Mouse (Mus musculus) bone marrow, adult 2 months (tissue): ENCODE data around the gene Suds3. TPM values are rescaled to one million over a fixed set of nuclear protein-coding genes. Genes with fewer than 3 reads are reported as not detected.

Source experiments
- H3K27ac ChIP-seq: fragments of 200-500 bp; 2 replicates; pipeline ENCODE4 v1.5.1; 2012; ENCODE audit warnings: low read depth, mild to moderate bottlenecking, control low read depth, inconsistent platforms, low read length; ENCODE audit not compliant: control insufficient read depth, poor library complexity, insufficient read depth
- H3K4me1 ChIP-seq: fragments of 200-500 bp; 2 replicates; pipeline ENCODE4 v1.6.1; 2011; ENCODE audit warnings: low read length; ENCODE audit not compliant: control insufficient read depth, insufficient read depth
- H3K4me3 ChIP-seq: fragments of 200-500 bp; replicated peaks from 2 replicates; pipeline ENCODE3; 2011; ENCODE audit warnings: mild to moderate bottlenecking, low read depth, low read length, control low read depth; ENCODE audit not compliant: control insufficient read depth
- CTCF ChIP-seq: fragments of 200-500 bp; IDR thresholded peaks from 2 replicates; pipeline ENCODE4 v1.5.1; 2011; ENCODE audit warnings: low read length, control low read depth; ENCODE audit not compliant: control insufficient read depth, insufficient read depth
- POLR2A ChIP-seq: fragments of 200-500 bp; IDR thresholded peaks from 2 replicates; pipeline ENCODE4 v1.6.1; 2011; ENCODE audit warnings: low read depth, mild to moderate bottlenecking, control low read depth, low read length, borderline replicate concordance; ENCODE audit not compliant: control insufficient read depth
- WGBS: fragments of 180-500 bp; shearing (Covaris S2); methylation state at CpG from one replicate; pipeline ENCODE4 v1.1.7; 2018; 5-methylcytosine and 5-hydroxymethylcytosine counted together
- polyA plus RNA-seq: library from polyadenylated mRNA; stranded (reverse); fragments of >200 nt; gene quantifications from 2 replicates; pipeline ENCODE4 v1.2.4, GENCODE M21; 2011; ENCODE audit warnings: low replicate concordance; ENCODE audit not compliant: missing spikeins, insufficient read depth, insufficient read length

Suds3 gene
- polyA plus RNA-seq, 1 experiment: 57.7 TPM

DNA sequence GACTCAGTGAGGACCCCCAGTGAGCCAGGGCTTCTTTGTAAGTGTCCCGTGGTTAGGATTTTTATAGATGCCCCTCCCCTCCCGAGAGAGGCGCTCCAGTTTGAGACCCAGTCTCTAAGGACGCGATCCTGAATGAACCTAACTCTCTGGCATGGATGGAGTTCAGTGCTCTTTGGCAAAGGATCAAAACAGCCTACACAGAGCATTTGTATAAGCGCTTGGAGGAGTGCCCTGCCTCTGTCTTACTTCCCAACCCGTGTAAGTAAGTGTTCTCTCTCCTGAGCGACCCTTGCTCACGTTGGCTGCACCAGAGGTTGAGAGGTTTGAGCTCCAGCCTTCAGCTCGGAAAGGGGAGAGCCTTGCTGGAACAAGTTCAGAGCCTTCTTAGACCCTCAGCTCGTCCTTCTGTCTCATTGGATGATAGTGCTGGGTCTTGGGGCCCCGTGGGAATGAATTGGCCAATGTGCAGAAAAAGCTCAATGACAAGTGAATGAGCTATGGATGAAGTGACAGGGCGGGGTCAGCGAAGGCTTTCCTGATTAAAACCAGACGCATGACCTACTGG is 37.7 kb upstream of the Suds3 start:
- Histone ChIP-seq H3K27ac (no peak overlapping the region), H3K4me1 (peaks cover 7% of the 10 kb centered on the region), H3K4me3 (no peak overlapping the region)
- 86% methylated on average over 15 of the region's 15 CpGs for WGBS
- TF ChIP-seq POLR2A (no peak), CTCF (no peak)

DNA sequence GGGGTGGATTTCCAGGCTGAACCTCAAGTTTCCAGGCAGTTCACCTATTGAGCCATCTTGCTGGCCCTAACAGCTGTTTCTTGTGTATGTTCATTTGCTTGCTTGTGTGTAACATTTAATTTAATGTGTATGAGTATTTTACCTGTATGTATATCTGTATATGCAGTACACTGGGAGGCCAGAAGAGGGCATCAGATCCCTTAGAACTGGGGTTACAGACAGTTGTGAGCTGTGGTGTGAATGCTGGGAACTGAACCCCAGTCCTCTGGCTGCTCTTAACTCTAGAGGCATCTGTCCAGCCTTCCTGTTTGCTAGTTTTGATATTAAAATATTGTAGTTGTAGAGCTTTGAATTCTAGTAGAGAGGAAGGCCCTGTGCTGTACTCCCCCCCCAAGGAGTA is 37.0 kb upstream of the Suds3 start:
- peaks cover 7% of the 10 kb centered on the region for H3K4me1 ChIP-seq
- no peak overlapping the region for H3K4me3 ChIP-seq
- H3K27ac ChIP-seq: no peak overlapping the region
- no peak for TF ChIP-seq CTCF
- TF ChIP-seq POLR2A: no peak

DNA sequence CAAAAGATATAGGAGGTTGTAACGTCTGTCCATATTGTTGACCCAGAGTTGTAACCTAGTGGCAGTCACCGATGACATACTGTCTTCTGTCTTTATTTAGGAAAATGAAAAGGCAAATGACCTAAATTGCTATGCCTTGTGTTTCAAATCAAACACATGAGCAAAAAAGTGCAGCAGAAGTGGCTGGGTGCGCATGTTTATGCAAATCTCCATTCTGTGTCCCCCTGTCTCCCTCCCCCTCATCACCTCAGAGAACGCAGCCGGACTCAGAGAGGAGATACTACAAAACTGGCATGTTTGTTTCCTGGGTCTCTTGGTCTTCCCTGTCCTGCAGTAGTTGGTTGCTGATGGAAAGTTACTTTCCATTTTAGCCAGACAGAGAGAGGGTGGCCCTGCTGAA is 34.2 kb upstream of the Suds3 start:
- Histone ChIP-seq H3K4me3 (no peak overlapping the region), H3K27ac (no peak overlapping the region), H3K4me1 (peaks cover 6% of the 10 kb centered on the region)
- 45% methylated on average over 5 of the region's 5 CpGs for WGBS
- TF ChIP-seq POLR2A (no peak), CTCF (no peak)

DNA sequence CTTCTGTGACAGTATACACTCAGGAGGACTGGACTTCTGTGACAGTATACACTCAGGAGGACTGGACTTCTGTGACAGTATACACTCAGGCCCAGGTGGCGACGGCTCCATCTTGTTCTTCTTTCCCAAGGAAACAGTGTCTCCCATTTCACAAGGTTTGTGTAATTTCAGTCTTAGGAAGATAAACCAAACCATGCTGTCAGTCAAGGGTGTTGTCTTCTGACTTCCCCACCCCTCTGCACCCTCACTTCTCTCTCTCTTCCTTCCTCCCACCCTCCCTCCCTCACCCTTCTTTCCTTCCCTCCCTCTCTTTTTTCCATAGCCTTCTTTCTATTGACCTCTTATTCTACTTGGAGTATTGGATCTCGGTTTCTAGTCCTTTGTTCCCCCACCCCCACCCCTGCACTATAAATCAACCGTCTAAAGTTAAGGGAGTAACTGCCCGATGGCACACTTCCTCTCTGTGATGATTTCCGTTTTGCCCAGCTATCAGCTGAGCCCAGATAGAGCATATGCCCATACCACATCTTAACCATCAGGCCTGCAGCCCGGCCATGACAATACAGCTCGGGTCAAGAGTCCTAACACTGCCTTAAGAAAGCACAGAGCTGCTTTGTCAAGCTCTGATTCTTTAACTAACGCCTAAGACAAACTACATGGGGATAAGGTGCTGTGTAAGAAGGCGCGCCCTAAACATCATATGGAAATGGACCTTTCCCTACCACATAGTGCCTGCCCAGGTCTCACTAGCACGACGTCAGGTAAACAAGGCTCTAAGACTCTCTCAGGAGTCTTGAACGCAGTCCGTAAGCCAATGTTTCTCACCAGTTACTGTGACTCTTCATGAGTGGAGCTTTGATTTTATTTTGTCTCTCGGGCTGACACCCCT is 33.4 kb upstream of the Suds3 start:
- Histone ChIP-seq H3K4me1 (peaks cover 6% of the 10 kb centered on the region), H3K4me3 (no peak overlapping the region), H3K27ac (peak overlapping the region; percentile 68; the same call in 1 of the 2 replicates)
- TF ChIP-seq POLR2A (no peak), CTCF (no peak)
- WGBS: 21% methylated on average over 16 of the region's 16 CpGs

DNA sequence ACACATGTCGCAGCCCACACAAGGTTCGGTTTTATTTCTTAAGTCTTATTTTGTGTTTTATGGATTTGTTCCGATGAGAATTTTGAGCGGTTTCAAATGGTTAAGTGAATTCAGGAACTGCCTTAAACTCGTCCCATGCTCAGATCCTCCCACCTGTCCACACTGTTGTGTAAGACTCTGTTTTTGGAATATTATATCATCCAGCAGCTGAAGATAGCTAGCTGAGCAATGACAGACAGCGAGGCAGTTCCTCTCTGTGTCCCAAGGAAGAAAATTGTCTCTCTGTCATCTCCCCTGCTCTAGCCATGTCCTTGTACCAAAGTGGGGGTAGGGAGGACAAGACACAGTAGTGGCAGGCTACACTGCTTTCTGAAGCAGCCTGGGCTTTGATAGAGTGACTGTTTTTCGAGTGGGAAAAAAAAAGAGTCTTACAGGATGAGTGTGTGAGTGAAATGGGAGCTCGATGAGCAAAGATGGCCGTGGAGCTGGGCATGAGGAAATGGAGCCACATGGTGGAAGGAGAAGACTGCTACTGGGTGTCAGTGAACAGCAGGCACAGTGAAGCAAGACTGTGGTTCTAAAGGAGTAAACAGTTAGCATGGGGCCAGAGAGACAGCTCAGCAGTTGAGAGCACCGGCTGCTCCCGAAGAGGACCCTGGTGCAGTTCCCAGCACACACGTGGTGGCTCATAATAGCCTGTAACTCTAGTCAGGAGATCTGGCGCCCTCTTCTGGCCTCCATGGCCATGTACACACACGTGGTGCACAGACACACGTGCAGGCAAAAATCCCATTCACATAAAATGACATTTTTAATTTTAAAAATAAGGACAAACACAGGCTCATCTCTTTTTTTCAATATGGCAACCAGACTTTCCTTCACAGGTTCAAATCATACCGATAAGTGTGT is 31.5 kb upstream of the Suds3 start:
- no peak for TF ChIP-seq CTCF
- no peak for TF ChIP-seq POLR2A
- Histone ChIP-seq H3K4me3 (no peak overlapping the region), H3K27ac (peak overlapping the region; percentile 51), H3K4me1 (peaks cover 7% of the 10 kb centered on the region)
- 66% methylated on average over 16 of the region's 16 CpGs for WGBS

DNA sequence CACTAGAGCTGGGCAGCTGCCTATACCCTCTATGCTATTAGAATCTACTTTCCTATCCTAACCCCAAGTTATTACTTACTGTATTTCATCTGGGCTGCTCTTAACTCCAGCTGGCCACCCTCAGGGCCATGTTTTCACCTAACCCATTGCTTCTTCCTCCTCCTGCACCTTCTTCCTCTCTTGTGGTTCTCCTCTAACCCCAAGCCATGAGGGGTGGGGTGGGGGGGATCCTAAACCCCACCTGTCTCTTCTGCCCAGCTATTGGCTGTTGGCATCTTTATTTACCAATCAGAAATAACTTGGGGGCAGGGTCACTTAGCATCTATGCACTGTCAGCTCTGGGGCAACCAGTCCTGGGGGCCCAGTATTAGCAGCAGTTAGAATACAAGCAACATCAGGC is 30.3 kb upstream of the Suds3 start:
- no peak overlapping the region for H3K4me3 ChIP-seq
- TF ChIP-seq POLR2A (no peak), CTCF (no peak)
- no peak overlapping the region for H3K27ac ChIP-seq
- peaks cover 10% of the 10 kb centered on the region for H3K4me1 ChIP-seq

DNA sequence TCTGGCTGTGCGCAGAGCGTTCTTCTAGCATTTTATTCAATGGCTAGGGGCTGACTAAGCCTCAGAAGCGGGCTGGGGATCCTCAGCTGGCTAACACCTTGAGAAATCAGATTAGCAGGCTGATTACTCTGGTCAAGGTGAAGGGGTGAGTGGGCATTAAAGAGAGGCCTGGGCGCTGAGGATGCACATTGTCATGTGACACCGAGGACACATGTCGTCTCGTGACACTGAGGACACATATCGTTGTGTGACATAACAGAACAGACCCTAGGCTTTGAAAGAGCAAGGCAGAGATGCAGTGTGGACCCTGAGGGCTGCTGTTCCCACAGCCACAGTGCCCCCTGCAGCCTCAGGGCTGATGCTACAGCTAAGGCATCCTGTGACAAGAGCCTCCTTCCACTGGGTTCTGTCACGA is 27.8 kb upstream of the Suds3 start:
- 54% methylated on average over 9 of the region's 9 CpGs for WGBS
- no peak overlapping the region for H3K4me3 ChIP-seq
- no peak overlapping the region for H3K27ac ChIP-seq
- TF ChIP-seq POLR2A (no peak), CTCF (peak; percentile 81)
- H3K4me1 ChIP-seq: peaks cover 14% of the 10 kb centered on the region; the same call in 1 of the 2 replicates

DNA sequence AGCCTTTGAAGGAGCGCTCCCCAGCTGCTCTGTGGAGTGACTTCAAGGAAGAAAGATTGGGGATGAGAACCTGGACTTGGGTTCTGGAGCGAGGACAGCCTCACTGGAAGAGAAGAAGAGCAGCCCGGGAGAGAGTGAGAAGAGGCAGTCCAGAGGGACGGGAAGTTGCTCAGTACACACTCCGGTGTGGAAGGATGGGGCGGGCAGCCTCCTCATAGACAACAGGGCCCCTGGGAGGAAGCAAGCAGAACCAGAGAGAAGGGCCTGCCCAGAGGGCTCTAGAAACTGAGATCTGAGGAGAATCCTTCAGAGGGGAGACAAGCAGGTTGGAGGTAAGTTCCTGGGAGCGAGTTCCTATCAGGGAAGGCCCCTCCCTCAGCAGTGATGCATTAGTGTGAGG is 24.5 kb upstream of the Suds3 start:
- H3K4me1 ChIP-seq: peaks cover 28% of the 10 kb centered on the region
- H3K27ac ChIP-seq: peak overlapping the region; percentile 26
- H3K4me3 ChIP-seq: no peak overlapping the region
- TF ChIP-seq CTCF (no peak), POLR2A (no peak)
- WGBS: 33% methylated on average over 7 of the region's 7 CpGs

DNA sequence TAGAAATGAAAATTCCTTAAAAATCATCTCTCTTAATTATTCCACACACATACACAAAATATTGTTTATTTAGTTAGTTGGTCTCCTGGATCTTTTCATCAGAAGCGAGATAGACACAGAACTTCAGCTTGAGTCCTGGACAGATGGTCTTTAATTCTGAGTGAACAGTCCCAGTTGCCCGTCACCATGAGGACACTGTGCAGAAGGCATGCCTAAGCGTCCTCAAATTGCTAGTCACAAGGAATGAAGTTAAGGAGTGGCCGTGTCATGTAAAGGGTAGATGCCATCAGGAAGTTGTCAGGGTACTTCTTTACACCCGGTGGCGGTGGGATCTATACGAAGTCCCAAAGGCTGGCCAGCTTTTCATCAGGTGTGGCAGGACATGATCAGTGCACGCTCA is 23.9 kb upstream of the Suds3 start:
- TF ChIP-seq CTCF (no peak), POLR2A (no peak)

More for the DNA sequence above, 23.9 kb upstream of the Suds3 start:
- no peak overlapping the region for H3K4me3 ChIP-seq
- 73% methylated on average over 8 of the region's 8 CpGs for WGBS
- peaks cover 28% of the 10 kb centered on the region for H3K4me1 ChIP-seq
- no peak overlapping the region for H3K27ac ChIP-seq
